Mouse (Mus musculus) liver, embryonic 14.5 days (tissue): Measurements from ENCODE around the gene Efna2.

ENCODE experiments used
- CTCF ChIP-seq: IDR thresholded peaks from 2 replicates; pipeline ENCODE4 v1.5.1; 2016; ENCODE audit warnings: antibody characterized with exemption, low read depth, control low read depth
- EP300 ChIP-seq: IDR thresholded peaks from 2 replicates; pipeline ENCODE4 v1.6.1; 2016; ENCODE audit warnings: antibody characterized with exemption, low read depth

GRCm38 (mm10) chr10:80172527-80173292 is 6.6 kb upstream of the Efna2 start, which contains the start of gene 1600002K03Rik:
- TF ChIP-seq CTCF = no peak
- no peak for TF ChIP-seq EP300
